Mouse (Mus musculus): ENCODE results near the gene Git1.

Gene Git1

DNA sequence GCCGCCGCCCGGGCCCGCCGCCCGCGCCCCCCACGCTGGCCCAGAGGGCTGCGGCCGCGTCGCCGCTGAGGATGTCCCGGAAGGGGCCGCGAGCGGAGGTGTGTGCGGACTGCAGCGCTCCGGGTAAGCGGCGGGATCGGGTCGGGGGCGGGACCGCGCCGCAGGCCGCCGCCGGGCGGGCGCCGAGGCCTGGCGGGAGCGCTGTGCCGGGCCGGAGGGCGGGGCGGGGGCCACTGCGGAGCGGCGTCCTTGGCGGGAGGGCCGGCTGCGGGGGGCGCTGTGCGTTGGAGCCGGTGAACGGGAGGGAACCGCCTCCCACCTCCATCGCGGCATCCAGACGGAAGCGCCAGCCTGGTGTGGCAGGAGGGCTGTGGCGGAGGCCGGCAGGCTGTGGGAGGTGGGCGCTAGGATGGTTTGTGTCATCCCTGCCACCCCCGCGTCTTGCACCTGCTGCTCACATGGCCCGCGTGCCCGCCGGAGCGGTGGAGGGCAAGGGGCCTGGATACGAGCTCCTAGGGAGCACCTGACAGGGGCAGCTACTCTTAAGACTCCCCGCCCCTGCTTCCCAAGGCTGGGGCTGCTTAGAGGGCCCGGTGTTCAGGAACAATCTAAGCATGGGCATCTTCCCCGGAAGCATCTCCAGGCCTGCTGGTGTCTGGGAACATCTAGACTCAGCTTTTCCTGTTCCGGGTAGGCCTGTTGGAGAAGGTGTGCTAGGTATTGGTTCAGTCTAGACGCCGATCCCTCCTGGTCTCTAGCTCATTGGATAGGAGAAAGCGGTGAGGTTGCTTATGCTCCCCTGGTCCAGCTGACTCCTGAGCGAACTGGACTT lies at the start of gene Git1:
Gene Git1 (plus strand): TSS at position 51 of the 832 bp plus-strand sequence.
- peak; percentile 63 for DNase-seq (ENCODE audit: low read depth)

DNA sequence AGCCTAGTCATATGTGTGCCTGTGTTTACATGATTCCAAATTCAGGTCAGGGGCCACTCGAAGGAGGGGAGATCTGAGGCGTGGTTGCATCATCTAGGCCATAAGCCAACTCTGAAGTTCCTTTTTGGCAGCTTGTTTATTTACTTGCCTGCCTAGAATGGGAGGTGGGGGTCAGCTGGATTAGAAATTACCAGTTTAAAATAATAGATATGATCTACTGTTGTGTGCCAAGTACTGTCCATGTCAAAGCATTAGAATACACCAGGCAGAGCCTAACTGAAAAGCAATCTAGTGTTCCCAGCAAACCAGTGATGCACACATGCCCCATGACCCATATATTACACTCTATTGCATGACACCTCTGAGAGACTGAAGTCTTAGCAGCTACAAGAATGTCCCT lies 48.4 kb upstream of the Git1 start:
- peak; percentile 57 for DNase-seq (ENCODE audit: low read depth)

DNA sequence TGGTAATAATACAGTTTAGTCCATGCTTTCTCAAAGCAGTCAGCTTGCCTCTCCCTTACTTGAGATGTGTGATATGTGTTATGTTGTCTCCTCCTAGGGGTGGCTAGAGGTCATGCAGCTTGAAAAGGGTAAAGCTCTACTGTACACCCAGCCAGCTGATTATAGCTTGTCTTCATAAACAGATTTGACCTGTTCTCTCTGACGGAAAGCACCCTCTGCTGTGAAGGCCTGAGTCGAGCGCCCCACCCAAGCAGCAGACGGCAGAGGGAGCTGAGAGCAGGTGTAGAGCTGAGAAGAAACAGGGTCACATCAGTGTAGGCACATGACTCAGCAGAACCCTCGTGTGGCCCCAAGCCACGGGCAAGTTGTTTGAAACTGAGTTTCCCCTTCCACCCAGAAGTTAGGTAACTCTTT lies 46.7 kb upstream of the Git1 start:
- peak; percentile 92 for DNase-seq (ENCODE audit: low read depth)

DNA sequence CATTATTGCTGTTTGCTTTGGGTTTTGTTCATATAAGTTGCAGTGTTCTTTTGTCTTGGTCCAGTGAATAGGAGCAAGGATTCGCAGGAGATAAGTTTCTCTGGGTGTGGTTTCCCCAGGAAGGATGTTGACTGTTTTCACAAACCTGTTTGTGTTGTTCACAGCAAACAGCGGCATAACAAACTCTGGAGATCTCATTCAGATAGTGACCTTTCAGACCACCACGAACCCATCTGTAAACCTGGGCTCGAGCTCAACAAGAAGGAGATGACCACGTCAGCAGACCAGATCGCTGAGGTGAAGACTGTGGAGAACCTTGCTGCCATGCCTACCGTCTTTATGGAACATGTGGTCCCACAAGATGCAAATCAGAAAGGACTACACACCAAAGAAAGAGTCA lies 44.1 kb upstream of the Git1 start:
- DNase-seq (ENCODE audit: low read depth) = no peak

DNA sequence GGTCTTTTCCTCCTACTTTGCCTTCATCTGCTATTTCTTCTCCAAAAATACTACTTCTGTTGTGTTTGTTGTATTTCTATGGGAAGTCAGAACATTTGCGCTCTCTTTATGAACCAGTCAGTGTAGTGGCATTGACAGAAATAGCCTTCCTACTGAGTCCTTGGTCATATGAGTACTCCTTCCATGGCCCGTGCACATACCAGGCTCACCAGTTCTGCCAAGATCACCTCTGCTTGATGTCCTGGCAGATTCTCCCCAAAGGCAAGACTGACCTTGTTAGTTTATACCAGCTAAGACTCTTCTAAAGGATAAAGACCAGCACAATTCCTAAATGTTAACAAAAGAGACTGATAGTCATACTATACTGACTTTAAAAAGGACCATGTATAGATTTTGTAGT lies 41.7 kb upstream of the Git1 start:
- DNase-seq (ENCODE audit: low read depth) = no peak

DNA sequence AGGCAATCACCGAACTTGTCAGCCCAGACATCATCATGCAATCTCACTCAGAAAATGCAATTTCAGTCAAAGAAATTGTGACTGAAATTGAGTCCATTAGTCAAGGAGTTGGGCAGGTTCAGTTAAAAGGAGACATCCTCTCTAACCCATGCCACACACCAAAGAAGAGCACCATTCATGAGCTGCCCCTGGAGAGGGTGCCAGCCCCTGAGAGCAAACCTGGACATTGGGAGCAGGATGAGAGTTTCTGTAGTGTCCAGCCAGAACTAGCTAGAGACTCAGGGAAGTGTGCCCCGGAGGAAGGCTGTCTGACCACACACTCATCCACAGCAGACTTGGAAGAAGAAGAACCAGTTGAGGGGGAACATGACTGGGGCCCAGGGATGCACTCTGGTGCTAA lies 40.0 kb upstream of the Git1 start:
- no peak for DNase-seq (ENCODE audit: low read depth)

DNA sequence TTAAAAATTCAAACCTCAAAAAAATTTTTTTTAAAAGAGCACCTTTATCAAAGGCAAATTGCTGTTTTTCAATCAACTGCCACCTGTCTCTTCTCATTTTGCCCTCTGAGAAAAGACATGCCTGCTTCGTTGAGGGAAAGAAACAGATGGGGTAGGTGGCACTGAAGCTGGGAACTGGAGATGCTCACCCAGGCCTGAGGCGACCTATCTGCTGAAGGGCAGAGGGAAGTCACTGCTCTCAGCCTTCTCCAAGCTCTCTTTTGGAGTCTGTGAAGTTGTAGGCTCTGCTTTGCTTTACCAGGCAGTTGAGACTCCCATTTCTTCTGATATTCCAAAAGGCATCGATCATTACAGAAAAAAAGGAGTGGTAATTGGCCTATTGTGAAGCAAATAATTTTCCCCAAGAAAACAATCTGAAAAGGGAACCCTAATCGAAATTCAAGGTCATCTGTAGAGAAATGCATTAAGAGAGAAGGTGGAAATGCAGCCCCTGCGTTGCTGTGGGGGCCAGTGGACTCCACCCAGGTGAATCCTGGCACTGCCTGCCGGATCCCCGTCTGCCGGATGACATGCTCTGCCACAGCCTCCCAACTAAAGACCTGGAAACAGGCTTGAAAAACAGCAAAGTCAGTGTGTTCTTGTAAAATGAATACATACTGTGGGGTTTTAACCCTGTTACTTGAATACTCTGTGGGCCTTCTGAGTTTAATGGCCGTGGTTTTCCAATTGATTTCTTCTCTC lies 37.4 kb upstream of the Git1 start:
- no peak for DNase-seq (ENCODE audit: low read depth)

DNA sequence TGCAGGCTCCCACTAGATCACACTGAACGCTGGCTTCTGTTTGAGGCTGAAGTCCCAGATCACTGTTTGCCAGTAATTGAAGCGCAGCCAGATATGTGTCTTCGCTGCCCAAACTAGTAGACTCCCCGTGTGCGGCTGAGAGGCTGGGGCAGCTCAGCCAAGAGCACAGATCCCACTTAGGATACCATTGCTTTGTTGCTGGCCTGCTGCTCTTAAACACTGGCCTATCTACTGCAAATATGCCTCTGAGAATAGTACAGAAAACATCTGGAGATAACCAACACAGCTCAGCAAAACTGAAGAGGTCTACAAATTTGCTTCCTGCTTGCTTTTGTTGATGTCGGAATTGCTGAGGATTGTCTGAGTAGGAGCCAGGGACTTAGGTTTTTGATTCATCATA lies 36.5 kb upstream of the Git1 start:
- no peak for DNase-seq (ENCODE audit: low read depth)

DNA sequence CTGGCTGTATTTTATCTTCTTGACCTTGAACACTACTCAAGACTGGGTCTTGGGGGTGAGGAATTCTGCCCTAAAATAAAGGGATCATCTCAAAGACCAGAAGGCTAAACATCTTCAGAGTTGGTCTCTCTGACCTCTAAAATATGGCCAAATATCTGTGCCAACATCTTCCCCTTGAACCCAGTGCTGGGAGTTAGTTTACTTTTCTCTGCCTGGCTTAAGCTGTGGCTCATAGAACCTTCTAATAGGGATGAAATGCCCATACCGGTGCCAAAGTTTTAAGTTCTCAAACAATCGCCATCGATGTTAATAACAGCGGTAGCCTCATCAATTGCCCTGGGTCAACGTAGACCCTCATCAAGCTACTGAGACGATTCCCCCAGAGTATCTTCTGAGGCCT lies 31.5 kb upstream of the Git1 start:
- no peak for DNase-seq (ENCODE audit: low read depth)

DNA sequence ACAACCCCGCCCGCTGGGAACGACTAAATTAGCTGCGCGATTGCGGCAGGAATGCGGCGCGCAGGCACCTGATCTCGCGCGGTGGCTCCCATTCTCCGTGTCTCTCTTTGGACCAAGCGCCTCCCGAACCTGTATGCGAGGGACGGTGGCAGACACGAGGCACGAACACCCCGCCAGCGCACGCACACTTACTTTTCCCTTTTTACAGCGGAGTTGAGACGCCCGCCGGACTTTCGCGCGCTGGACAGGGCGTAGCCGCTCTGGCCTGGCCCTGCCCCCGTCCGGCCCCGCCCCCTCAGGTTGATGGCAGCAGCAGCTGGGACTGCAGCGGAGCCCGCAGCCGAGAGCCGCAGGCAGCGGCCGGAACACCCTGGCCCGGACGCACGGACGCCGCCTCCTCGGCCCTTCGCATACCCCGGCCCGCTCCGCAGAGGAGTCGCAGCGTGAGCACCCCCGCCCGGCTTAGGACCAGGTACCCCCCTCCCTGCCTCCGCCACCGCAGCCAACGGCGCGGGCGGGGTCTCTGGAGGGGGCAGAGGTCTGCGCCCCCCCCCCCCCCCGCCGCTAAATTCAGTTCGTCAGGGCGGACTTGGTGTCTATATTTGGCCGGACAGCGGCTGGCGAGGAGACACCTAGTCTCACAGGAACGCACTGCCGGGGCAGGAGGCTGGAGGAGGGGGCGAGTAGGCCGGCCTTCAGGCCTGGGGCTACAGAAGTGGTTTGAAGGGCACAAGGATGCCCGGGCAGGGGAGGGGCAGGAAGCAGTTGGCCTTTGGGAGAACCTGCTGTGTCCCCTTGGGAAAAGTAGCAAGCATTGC lies 30.9 kb upstream of the Git1 start, which contains the start of gene Coro6:
Gene Coro6 (plus strand): TSS at position 129 of the 818 bp plus-strand sequence.
- peak; percentile 84 for DNase-seq (ENCODE audit: low read depth)

DNA sequence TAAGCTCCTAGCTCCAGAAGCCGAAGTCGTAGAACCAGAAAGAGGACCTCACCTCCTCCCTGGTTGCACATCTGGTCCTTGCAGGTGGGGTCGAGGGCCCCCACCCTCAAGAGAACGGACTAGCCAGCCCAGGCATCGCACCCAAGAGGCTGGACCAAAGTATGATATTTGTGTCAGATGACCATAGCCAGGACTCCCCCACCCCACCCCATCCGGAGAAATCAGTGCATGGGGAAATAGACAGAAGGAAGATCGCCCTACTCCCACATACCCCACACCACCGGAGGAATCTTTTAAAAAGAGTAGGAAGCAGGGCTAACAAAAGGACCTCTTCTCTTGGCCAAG lies 30.3 kb upstream of the Git1 start:
- DNase-seq (ENCODE audit: low read depth) = no peak

DNA sequence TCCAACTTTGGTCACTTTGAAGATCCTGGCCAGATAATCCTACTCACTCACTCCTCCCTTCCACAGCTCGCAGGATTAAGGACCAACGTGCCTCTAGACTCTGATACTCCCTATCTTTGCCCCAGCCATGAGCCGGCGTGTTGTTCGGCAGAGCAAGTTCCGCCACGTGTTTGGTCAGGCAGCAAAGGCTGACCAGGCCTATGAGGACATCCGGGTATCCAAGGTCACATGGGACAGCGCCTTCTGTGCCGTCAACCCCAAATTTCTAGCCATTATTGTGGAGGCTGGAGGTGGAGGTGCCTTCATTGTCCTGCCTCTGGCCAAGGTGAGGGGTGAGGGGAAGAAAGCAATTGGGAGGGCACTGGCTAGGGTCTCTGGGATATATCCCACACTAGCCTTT lies 29.6 kb upstream of the Git1 start:
- no peak for DNase-seq (ENCODE audit: low read depth)

DNA sequence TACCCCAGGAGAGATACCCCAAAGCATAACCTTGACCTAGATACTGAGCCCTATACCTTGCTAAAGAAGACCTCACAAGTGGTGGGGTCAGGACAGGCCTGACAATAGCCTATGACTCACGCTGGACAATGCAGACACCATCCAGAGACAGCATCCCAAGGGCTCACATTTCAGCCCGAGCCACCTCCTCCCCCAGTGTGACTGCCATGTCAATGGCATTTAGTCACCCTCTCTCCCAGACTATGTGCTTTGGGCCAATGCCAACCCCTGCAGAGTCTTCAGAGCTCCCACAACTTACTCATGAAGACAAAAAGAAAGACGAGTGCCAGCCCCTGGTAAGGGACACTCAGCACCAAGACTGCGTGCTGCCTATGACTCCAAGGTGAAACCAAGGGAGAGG lies 28.7 kb upstream of the Git1 start:
- peak; percentile 72 for DNase-seq (ENCODE audit: low read depth)

DNA sequence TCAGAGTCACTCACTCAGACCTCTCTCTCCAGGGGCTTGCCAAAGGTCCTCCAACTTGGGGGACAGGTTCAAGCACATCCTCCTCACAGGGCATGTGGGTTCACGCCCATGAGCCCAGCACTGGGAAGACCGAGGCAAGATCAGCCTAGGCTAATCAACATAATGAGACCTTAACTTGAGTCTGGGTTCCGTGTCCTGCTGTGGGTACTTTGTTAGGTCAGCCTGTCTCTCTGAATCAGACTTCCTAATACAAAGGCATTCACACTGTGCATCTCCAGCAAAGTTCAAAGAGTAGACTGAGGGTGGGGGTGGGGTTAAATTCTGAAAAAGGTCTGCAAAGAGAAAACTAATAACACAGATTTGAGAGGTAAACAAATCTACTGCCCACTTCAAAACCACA lies 28.3 kb upstream of the Git1 start:
- no peak for DNase-seq (ENCODE audit: low read depth)

DNA sequence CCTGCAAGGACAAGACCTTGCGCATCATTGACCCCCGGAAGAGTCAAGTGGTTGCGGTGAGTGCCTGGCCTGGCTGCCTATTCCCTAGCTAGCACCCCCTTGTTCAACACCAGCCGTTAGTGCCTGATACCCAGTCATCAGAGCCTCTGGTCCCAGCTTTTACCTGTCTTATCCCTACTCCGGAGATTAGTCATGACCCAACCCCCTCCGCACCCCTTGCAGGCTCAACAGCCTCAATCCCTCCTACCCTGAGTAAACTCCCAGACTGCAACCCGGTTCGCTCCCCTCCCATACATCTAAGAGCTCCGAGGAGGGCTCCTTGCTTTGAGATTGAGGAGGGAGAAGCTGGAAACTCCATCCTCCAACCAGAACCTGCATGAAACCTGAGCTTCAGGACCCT lies 26.8 kb upstream of the Git1 start:
- DNase-seq (ENCODE audit: low read depth) = no peak

DNA sequence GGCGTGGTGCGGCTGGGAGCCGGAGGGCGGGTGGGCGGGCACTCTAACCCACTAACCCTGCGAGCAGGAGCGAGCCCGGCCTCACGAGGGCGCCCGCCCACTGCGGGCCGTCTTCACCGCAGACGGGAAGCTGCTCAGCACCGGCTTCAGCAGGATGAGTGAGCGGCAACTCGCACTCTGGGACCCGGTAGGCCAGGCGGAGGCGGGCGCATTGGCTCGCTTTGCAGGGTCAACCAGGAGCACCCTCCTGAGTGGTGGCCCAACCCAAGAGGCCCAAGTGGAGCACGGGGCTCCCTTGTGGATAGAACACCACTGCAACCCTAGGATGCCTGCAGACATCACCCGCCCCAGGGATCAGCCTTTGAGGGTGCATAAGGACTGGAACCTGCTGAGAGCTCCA lies 26.2 kb upstream of the Git1 start:
- peak; percentile 83 for DNase-seq (ENCODE audit: low read depth)

DNA sequence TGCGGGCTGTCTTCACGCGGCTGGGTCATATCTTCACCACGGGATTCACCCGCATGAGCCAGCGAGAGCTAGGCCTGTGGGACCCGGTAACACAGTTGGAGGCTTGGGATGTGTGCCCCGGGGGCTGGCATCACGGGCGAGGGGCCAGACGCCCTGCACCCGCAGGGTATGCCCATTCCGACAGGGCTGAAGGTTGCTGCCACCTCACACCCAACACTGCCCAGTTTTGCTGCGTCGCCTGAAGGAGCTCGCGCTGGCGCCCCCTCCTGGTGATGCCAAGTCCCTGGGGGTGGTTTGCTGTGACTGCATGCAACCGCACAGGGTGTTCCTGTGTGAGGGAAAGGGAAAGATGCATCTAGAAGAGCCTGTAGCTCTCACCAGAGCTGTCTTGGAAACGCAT lies 25.6 kb upstream of the Git1 start:
- peak; percentile 88 for DNase-seq (ENCODE audit: low read depth)

DNA sequence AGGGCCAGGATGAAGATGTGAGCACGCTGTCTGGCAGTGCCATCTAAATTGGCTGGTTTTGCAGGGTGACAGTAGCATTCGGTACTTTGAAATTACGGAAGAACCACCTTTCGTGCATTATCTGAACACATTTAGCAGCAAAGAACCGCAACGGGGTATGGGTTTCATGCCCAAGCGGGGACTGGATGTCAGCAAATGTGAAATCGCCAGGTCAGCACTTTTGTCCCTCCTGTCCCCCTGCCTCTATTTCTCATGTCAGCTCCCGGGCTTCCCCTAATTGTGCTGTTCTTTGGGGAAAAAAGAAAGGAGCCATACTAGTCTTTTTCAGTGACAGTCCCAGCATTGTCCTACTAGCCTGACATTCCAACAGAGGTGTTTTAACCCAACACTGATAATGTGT lies 25.0 kb upstream of the Git1 start:
- no peak for DNase-seq (ENCODE audit: low read depth)

DNA sequence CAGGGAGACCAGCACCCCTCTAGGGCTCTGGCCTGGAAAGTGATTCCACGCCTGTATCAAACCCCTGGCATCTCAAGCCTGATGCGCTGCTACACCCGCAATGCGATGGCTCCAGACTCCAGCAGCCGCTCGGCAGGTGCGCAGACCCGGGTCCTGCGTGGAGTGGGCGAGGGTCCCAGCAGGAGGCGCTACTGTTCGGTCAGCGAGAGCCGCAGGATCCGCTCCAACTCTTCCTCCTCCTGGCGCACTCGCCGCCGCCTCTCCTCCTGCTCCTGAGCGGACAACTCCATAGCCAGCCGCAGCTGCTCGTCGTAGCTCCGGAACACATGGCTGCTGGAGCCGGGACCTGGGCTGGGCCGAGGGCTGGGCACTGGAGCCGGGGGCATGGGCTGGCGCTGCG lies 22.0 kb upstream of the Git1 start:
- DNase-seq (ENCODE audit: low read depth) = no peak

DNA sequence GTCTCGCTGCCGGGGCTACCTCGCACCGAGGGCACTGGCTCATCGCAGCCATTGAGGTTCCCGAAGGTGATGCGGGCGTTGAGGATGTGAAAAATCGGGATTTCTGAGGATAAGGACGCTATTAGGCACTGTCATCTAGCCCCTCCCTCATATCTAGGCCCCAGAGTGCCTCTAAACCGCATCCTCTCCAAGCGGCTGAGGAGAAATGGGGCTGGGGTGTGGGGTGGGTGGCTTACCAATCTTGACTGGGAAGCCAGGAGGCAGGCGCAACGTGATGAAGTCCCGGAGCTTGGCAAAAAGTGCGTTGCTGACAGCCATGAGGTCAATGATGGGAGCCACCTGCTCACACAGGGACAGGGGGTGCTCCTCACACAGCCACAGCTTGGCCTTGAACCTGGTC lies 20.6 kb upstream of the Git1 start:
- no peak for DNase-seq (ENCODE audit: low read depth)

DNA sequence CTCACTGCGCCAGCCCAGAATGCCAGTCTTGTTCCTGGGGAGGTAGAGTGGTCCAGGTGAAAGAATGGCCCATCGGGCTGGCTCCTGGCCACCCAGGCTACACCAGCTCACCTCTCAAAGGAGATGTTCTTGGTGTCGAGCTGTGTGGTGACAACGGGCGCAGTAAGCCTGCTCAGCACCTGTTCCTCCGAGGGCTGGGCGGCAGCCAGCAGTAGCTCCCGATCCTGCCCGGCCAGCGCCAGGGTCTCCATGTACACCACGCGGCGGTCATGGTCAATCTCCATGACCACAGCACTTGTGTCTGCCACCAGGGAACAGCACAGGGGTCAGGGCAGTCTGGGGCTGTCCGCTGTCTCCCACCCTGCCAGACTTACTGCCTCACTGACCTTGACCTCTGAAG lies 17.1 kb upstream of the Git1 start:
- DNase-seq (ENCODE audit: low read depth) = no peak

DNA sequence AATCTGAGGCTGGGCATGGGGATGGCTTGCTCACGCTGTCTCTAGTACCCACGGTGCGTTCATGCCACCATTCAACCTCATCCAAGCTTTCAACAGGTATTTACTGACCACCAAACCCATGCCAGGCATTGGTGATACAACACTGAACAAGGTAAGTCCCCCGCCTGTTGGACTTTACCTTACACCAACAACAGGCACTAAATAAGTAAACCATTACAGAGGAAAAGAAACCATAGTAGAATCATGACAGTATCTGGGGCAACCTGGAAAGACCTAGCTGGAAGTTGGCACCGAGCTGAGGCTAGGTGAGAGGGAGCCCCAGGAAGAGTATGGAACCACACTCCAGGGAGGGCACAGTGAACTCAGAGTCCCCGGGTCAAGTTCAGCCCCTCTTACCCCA lies 16.5 kb upstream of the Git1 start:
- no peak for DNase-seq (ENCODE audit: low read depth)

DNA sequence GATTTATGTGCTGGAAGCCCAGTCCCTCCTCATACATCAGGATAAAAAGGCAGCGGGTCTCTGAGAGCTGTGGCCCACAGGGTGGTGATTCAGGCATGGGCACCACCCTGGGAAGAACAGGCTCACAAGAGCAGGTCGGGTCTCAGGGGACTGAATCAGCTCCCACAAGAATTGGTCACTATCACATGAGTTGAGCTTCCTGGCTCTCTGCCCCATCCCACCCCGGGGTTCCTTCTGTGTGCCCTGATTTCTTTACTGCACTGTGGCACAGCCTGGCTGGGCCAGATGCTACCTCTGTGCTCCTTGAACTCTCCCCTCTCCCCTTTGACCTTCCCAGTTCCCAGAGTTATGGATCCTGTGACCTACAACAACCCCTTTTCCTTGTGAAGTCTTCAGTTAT lies 10.3 kb upstream of the Git1 start:
- DNase-seq (ENCODE audit: low read depth) = no peak

Data from 416B (cell line).